10 mouse cellular contexts compared by ENCODE assay signal in genomic region chr11:107159034-107159433, GRCm38 (mm10). TPM values are rescaled to one million over a fixed set of nuclear protein-coding genes. Genes with fewer than 3 reads are reported as not detected.
DNase-seq lines count a peak whose midpoint lies in the region; ATAC-seq and TF ChIP-seq lines count a peak whose summit lies in the region.
"Had no signal": no experiment of that assay in that cellular context is flagged by ENCODE, and none has a peak within 500 bp of the region (broad histone marks: within the 10 kb centered on the region; RNA-seq: fewer than 3 reads in every experiment).

No protein-coding gene starts in this region.

- no peaks in the 10 kb centered on the region for H3K27me3 ChIP-seq in liver, embryonic 11.5 days (replicated peaks; ENCODE audit: control insufficient read depth, insufficient read depth, low read length)

- DNase-seq in liver (peak; percentile 10), ES-E14 (ENCODE audit: low read depth, low spot score) (no peak), MN1 (ENCODE audit: low spot score) (no peak)
- DNase-seq in liver, embryonic 11.5 days (ENCODE audit: low spot score) = no peak
- DNase-seq in brain, embryonic 14.5 days (ENCODE audit: low read depth) = peak; percentile 13
- no peak for DNase-seq in adrenal gland, postnatal 25 days
- DNase-seq in frontal cortex, postnatal 36 days (ENCODE audit: low spot score in 2 of 2) = no peak
- DNase-seq: cerebellum, adult 11 months; kidney, postnatal 25 days had no signal

- no peak for TF ChIP-seq POLR2A in brain, embryonic 14.5 days (IDR thresholded peaks at IDR 0.05; ENCODE audit: borderline replicate concordance, extremely low read depth, insufficient read depth, insufficient read length, poor library complexity, severe bottlenecking)

- H3K27ac ChIP-seq in liver, embryonic 11.5 days (ENCODE audit: low read depth, low read length) = no peak overlapping the region
- H3K27ac ChIP-seq in ES-E14 (ENCODE audit: insufficient read depth, low read depth, low read length, poor library complexity, severe bottlenecking) = no peak overlapping the region

- peaks cover 3% of the 10 kb centered on the region; the same call in 1 of the 2 replicates for H3K4me1 ChIP-seq in liver, embryonic 11.5 days (replicated peaks; ENCODE audit: control insufficient read depth, insufficient read depth, low read length)
- peaks cover 0 to 3% of the 10 kb centered on the region in 2 experiments; a peak in 1 of 4 replicates for H3K4me1 ChIP-seq in ES-E14 (ENCODE audit: control insufficient read depth in 2 of 2, insufficient read depth in 2 of 2, low read length in 2 of 2, poor library complexity in 1 of 2)

- in situ Hi-C loops in ES-E14 (cut with MboI; ENCODE audit: low sequenced_read_pairs in 2 of 2, unreplicated experiment in 2 of 2) = no loop called here

- H3K9me3 ChIP-seq in liver, embryonic 11.5 days (ENCODE audit: control insufficient read depth, low read length) = no peaks in the 10 kb centered on the region
- H3K9me3 ChIP-seq in ES-E14 (ENCODE audit: control insufficient read depth, insufficient read depth, low read depth, low read length) = no peaks in the 10 kb centered on the region

- WGBS in liver, embryonic 11.5 days = 49% methylated on average over 1 of the region's 1 CpGs

- no peak overlapping the region for H3K9ac ChIP-seq in liver, embryonic 11.5 days (ENCODE audit: low read depth, low read length)
- H3K9ac ChIP-seq in ES-E14 (ENCODE audit: insufficient read depth, low read depth, low read length, poor library complexity, severe bottlenecking) = no peak overlapping the region

- H3K4me3 ChIP-seq in liver, embryonic 11.5 days (ENCODE audit: low read depth, low read length) = no peak overlapping the region
- no peak overlapping the region for H3K4me3 ChIP-seq in ES-E14 (ENCODE audit: insufficient read depth in 1 of 2, low read depth in 1 of 2, low read length in 2 of 2, poor library complexity in 1 of 2, severe bottlenecking in 1 of 2)

- H3K4me2 ChIP-seq in liver, embryonic 11.5 days = no peak overlapping the region

- H3K36me3 ChIP-seq in liver, embryonic 11.5 days (ENCODE audit: control insufficient read depth, insufficient read depth, low read length) = no peaks in the 10 kb centered on the region
- H3K36me3 ChIP-seq in ES-E14 (ENCODE audit: control insufficient read depth, insufficient read depth, low read length, poor library complexity, severe bottlenecking) = no peaks in the 10 kb centered on the region

- TF ChIP-seq CTCF in brain, embryonic 14.5 days (IDR thresholded peaks at IDR 0.05; ENCODE audit: borderline replicate concordance, extremely low read depth, insufficient read depth, insufficient read length) = peak; percentile 49; the same call in 1 of the 2 replicates

- ATAC-seq in liver, embryonic 11.5 days (replicated peaks; ENCODE audit: low FRiP score) = no peak
- ATAC-seq in megakaryocyte-erythroid progenitor cell, adult 5-6 weeks (replicated peaks; ENCODE audit: low FRiP score, low TSS enrichment, poor library complexity, severe bottlenecking) = peak; percentile 68

TF ChIP-seq in ES-E14, 5 proteins besides CTCF, POLR2A, EP300 and RAD21:
- TF ChIP-seq CHD2 (IDR thresholded peaks at IDR 0.05; ENCODE audit: low read depth, low read length) (no peak), ZNF384 (IDR thresholded peaks at IDR 0.05; ENCODE audit: low read depth, low read length) (no peak), HCFC1 (IDR thresholded peaks at IDR 0.05; ENCODE audit: borderline replicate concordance, insufficient read depth, low read length) (0 out of 2 replicates have a peak, but pooled peaks have one; percentile 20), ZC3H11A (IDR thresholded peaks at IDR 0.05; ENCODE audit: borderline replicate concordance, low read depth, low read length) (no peak)

RNA-seq across cellular contexts. Expression of gene Bptf, which starts 27.1 kb away (rescaled TPM):
- polyA plus RNA-seq in liver, embryonic 11.5 days (2014; fragmentation: Nextera tagmentation; extraction: Ambion mirVana) = 22.6 and 27.9 TPM in 2 replicates
- total RNA-seq in ES-E14 (2012; rRNA removed) = 81.3 and 86.4 TPM in 2 replicates
- polyA plus RNA-seq in brain, embryonic 14.5 days (2012; rRNA removed) = 43.3 and 77.1 TPM in 2 replicates
- total RNA-seq in megakaryocyte-erythroid progenitor cell, adult 5-6 weeks (2014; fragmentation: Nextera tagmentation) = 80.7 and 83.9 TPM in 2 replicates
- 46.5 and 49.6 TPM in 2 replicates for total RNA-seq in megakaryocyte-erythroid progenitor cell, adult 5-6 weeks (2017)
- 50.9 and 52.9 TPM in 2 replicates for total RNA-seq in adrenal gland, postnatal 25 days (2021)

RNA-seq across cellular contexts. Expression of gene Nol11, which starts 30.1 kb away (rescaled TPM):
- 62.8 and 70.7 TPM in 2 replicates for polyA plus RNA-seq in liver, embryonic 11.5 days (2014; fragmentation: Nextera tagmentation; extraction: Ambion mirVana)
- total RNA-seq in ES-E14 (2012; rRNA removed) = 77.0 and 90.4 TPM in 2 replicates
- 30.2 and 34.4 TPM in 2 replicates for polyA plus RNA-seq in brain, embryonic 14.5 days (2012; rRNA removed)
- total RNA-seq in megakaryocyte-erythroid progenitor cell, adult 5-6 weeks (2014; fragmentation: Nextera tagmentation) = 75.7 and 106 TPM in 2 replicates
- 73.9 and 74.6 TPM in 2 replicates for total RNA-seq in megakaryocyte-erythroid progenitor cell, adult 5-6 weeks (2017)
- 21.6 and 23.2 TPM in 2 replicates for total RNA-seq in adrenal gland, postnatal 25 days (2021)

Comparison
In these comparisons a context has a peak if more than half of its experiments do, and no peak if none do; other contexts are left out.
1. DNase-seq: peak in liver (single experiment) and brain, embryonic 14.5 days (single experiment); none in liver, embryonic 11.5 days (single experiment), ES-E14 (single experiment), adrenal gland, postnatal 25 days (single experiment), MN1 (single experiment) and frontal cortex, postnatal 36 days (0 of 2).